Mouse (Mus musculus): Measurements from ENCODE around the gene Ppp1r18. TPM values are rescaled to one million over a fixed set of nuclear protein-coding genes. Genes with fewer than 3 reads are reported as not detected.
A peak's percentile ranks its signal among the peaks of the same experiment; 100 is the strongest.

The Ppp1r18 gene
- polyA plus RNA-seq, 1 experiment from 2014 or later: 23.2 TPM

- H3K27ac ChIP-seq: peak within 1 kb of the TSS; percentile 41; the same call in 1 of the 2 replicates
- 5% methylated on average over 65 of the region's 66 CpGs for WGBS
- H3K27me3 ChIP-seq: no peaks in the 10 kb centered on the region
- peaks cover 55% of the 10 kb centered on the region for H3K36me3 ChIP-seq
- ATAC-seq (replicated peaks; ENCODE audit: low FRiP score): peak; percentile 90
- H3K9ac ChIP-seq: peak within 1 kb of the TSS; percentile 77
- H3K9me3 ChIP-seq (replicated peaks): no peaks in the 10 kb centered on the region
- peaks cover 16% of the 10 kb centered on the region for H3K4me1 ChIP-seq
- peak within 1 kb of the TSS; percentile 69 for H3K4me2 ChIP-seq
- peak within 1 kb of the TSS; percentile 75 for H3K4me3 ChIP-seq (replicated peaks)
These were observed 14.1 kb downstream of the Ppp1r18 start, which contains the start of gene Dhx16 for GRCm38 (mm10) chr17:35879245-35880057. Gene Dhx16, plus strand, starts transcription at chr17:35879819.

GRCm38 (mm10) chr17:35882924-35883323 lies 17.5 kb downstream of the Ppp1r18 start:
- no peak overlapping the region for H3K4me3 ChIP-seq (replicated peaks)
- no peak overlapping the region for H3K9ac ChIP-seq
- peaks cover 16% of the 10 kb centered on the region for H3K4me1 ChIP-seq
- 93% methylated on average over 17 of the region's 17 CpGs for WGBS
- no peak for ATAC-seq (replicated peaks; ENCODE audit: low FRiP score)
- H3K9me3 ChIP-seq (replicated peaks): no peaks in the 10 kb centered on the region
- H3K27ac ChIP-seq: no peak overlapping the region
- no peak overlapping the region for H3K4me2 ChIP-seq
- H3K36me3 ChIP-seq: peaks cover 64% of the 10 kb centered on the region
- H3K27me3 ChIP-seq: no peaks in the 10 kb centered on the region

- H3K4me3 ChIP-seq (replicated peaks): no peak overlapping the region
- WGBS: 95% methylated on average over 14 of the region's 14 CpGs
- no peak overlapping the region for H3K4me2 ChIP-seq
- no peak for ATAC-seq (replicated peaks; ENCODE audit: low FRiP score)
- H3K27me3 ChIP-seq: no peaks in the 10 kb centered on the region
- no peak overlapping the region for H3K27ac ChIP-seq
- H3K9me3 ChIP-seq (replicated peaks): no peaks in the 10 kb centered on the region
- H3K36me3 ChIP-seq: peaks cover 73% of the 10 kb centered on the region
- H3K4me1 ChIP-seq: peaks cover 16% of the 10 kb centered on the region
- H3K9ac ChIP-seq: no peak overlapping the region
These were observed 18.4 kb downstream of the Ppp1r18 start for GRCm38 (mm10) chr17:35883777-35884176.

GRCm38 (mm10) chr17:35887725-35888124 lies 22.3 kb downstream of the Ppp1r18 start:
- ATAC-seq (replicated peaks; ENCODE audit: low FRiP score): no peak
- Histone ChIP-seq H3K4me3 (replicated peaks) (no peak overlapping the region), H3K36me3 (peaks cover 98% of the 10 kb centered on the region), H3K9me3 (replicated peaks) (no peaks in the 10 kb centered on the region), H3K27me3 (no peaks in the 10 kb centered on the region), H3K27ac (no peak overlapping the region), H3K9ac (no peak overlapping the region), H3K4me2 (no peak overlapping the region), H3K4me1 (no peaks in the 10 kb centered on the region)
- WGBS: 76% methylated on average over 13 of the region's 17 CpGs

- Histone ChIP-seq H3K36me3 (peaks cover 67% of the 10 kb centered on the region), H3K9me3 (replicated peaks) (no peaks in the 10 kb centered on the region), H3K9ac (peak within 1 kb of the TSS; percentile 83), H3K4me2 (peak within 1 kb of the TSS; percentile 88), H3K27me3 (no peaks in the 10 kb centered on the region), H3K27ac (peak within 1 kb of the TSS; percentile 89), H3K4me3 (replicated peaks) (peak within 1 kb of the TSS; percentile 79), H3K4me1 (peaks cover 24% of the 10 kb centered on the region)
- peak; percentile 93 for ATAC-seq (replicated peaks; ENCODE audit: low FRiP score)
- WGBS: under 1% methylated on average over 76 of the region's 86 CpGs
These were observed 31.6 kb downstream of the Ppp1r18 start, which contains the start of gene 2310061I04Rik for GRCm38 (mm10) chr17:35896781-35897643. Gene 2310061I04Rik, minus strand, starts transcription at chr17:35897431.

- H3K4me2 ChIP-seq: peak overlapping the region; percentile 88
- no peaks in the 10 kb centered on the region for H3K9me3 ChIP-seq (replicated peaks)
- peak; percentile 63 for ATAC-seq (replicated peaks; ENCODE audit: low FRiP score)
- 39% methylated on average over 23 of the region's 23 CpGs for WGBS
- peak overlapping the region; percentile 79 for H3K4me3 ChIP-seq (replicated peaks)
- H3K27ac ChIP-seq: peak overlapping the region; percentile 89
- no peaks in the 10 kb centered on the region for H3K27me3 ChIP-seq
- H3K9ac ChIP-seq: peak overlapping the region; percentile 45
- peaks cover 25% of the 10 kb centered on the region for H3K4me1 ChIP-seq
- peaks cover 67% of the 10 kb centered on the region for H3K36me3 ChIP-seq
These were observed 32.5 kb downstream of the Ppp1r18 start for GRCm38 (mm10) chr17:35897644-35898573.

GRCm38 (mm10) chr17:35900636-35901035 lies 35.2 kb downstream of the Ppp1r18 start:
- peaks cover 30% of the 10 kb centered on the region for H3K4me1 ChIP-seq
- H3K9me3 ChIP-seq (replicated peaks): no peaks in the 10 kb centered on the region
- ATAC-seq (replicated peaks; ENCODE audit: low FRiP score): no peak
- no peak overlapping the region for H3K27ac ChIP-seq
- H3K9ac ChIP-seq: no peak overlapping the region
- no peak overlapping the region for H3K4me2 ChIP-seq
- WGBS: 89% methylated on average over 3 of the region's 3 CpGs
- H3K4me3 ChIP-seq (replicated peaks): no peak overlapping the region
- H3K36me3 ChIP-seq: peaks cover 75% of the 10 kb centered on the region
- no peaks in the 10 kb centered on the region for H3K27me3 ChIP-seq

- whole genome bisulfite sequencing: 83% methylated on average over 9 of the region's 9 CpGs
- Histone ChIP-seq H3K4me3 (replicated peaks) (no peak overlapping the region), H3K9ac (no peak overlapping the region), H3K27me3 (no peaks in the 10 kb centered on the region), H3K4me2 (no peak overlapping the region), H3K4me1 (peaks cover 14% of the 10 kb centered on the region), H3K9me3 (replicated peaks) (no peaks in the 10 kb centered on the region), H3K27ac (0 out of 2 replicates have a peak overlapping the region, but pooled peaks have one; percentile 1), H3K36me3 (peaks cover 97% of the 10 kb centered on the region)
- no peak for ATAC-seq (replicated peaks; ENCODE audit: low FRiP score)
These were observed 38.1 kb downstream of the Ppp1r18 start for GRCm38 (mm10) chr17:35903343-35903991.

- Histone ChIP-seq H3K9me3 (replicated peaks) (no peaks in the 10 kb centered on the region), H3K4me2 (no peak overlapping the region), H3K27ac (0 out of 2 replicates have a peak overlapping the region, but pooled peaks have one; percentile 1), H3K9ac (no peak overlapping the region), H3K36me3 (peaks cover 96% of the 10 kb centered on the region), H3K4me3 (replicated peaks) (no peak overlapping the region), H3K27me3 (no peaks in the 10 kb centered on the region), H3K4me1 (peaks cover 19% of the 10 kb centered on the region)
- 78% methylated on average over 4 of the region's 4 CpGs for WGBS
- no peak for ATAC-seq (replicated peaks; ENCODE audit: low FRiP score)
These were observed 38.6 kb downstream of the Ppp1r18 start for GRCm38 (mm10) chr17:35903992-35904355.

- Histone ChIP-seq H3K36me3 (peaks cover 80% of the 10 kb centered on the region), H3K27me3 (no peaks in the 10 kb centered on the region), H3K4me1 (peaks cover 28% of the 10 kb centered on the region), H3K27ac (no peak overlapping the region), H3K4me3 (replicated peaks) (no peak overlapping the region), H3K9ac (no peak overlapping the region), H3K4me2 (no peak overlapping the region), H3K9me3 (replicated peaks) (no peaks in the 10 kb centered on the region)
- ATAC-seq (replicated peaks; ENCODE audit: low FRiP score): no peak
- 98% methylated on average over 1 of the region's 1 CpGs for WGBS
These were observed 40.2 kb downstream of the Ppp1r18 start for GRCm38 (mm10) chr17:35905587-35905986.

- no peak overlapping the region for H3K27ac ChIP-seq
- no peak for ATAC-seq (replicated peaks; ENCODE audit: low FRiP score)
- 85% methylated on average over 2 of the region's 2 CpGs for WGBS
- no peaks in the 10 kb centered on the region for H3K9me3 ChIP-seq (replicated peaks)
- H3K36me3 ChIP-seq: peaks cover 79% of the 10 kb centered on the region
- no peak overlapping the region for H3K4me2 ChIP-seq
- H3K4me1 ChIP-seq: peaks cover 28% of the 10 kb centered on the region
- H3K27me3 ChIP-seq: no peaks in the 10 kb centered on the region
- H3K9ac ChIP-seq: no peak overlapping the region
- H3K4me3 ChIP-seq (replicated peaks): no peak overlapping the region
These were observed 42.2 kb downstream of the Ppp1r18 start for GRCm38 (mm10) chr17:35907609-35908008.

All from kidney, embryonic 15.5 days (tissue).